Mouse (Mus musculus): ENCODE measurements around the gene Adamts7. TPM values are rescaled to one million over a fixed set of nuclear protein-coding genes. Genes with fewer than 3 reads are reported as not detected.

Adamts7 gene
- polyA plus RNA-seq, 1 experiment from 2014 or later = 26.0 TPM

GRCm38 (mm10) chr9:90126260-90127010 lies 36.4 kb upstream of the Adamts7 start:
- ATAC-seq (ENCODE audit: insufficient number of reproducible peaks, insufficient read depth, low FRiP score, low TSS enrichment) = no peak

GRCm38 (mm10) chr9:90127146-90127545 lies 35.7 kb upstream of the Adamts7 start:
- ATAC-seq (ENCODE audit: insufficient number of reproducible peaks, insufficient read depth, low FRiP score, low TSS enrichment) = no peak
- H3K27me3 ChIP-seq = no peaks in the 10 kb centered on the region
- no peak overlapping the region for H3K4me3 ChIP-seq
- H3K27ac ChIP-seq = no peak overlapping the region
- H3K9ac ChIP-seq = 0 out of 2 replicates have a peak overlapping the region, but pooled peaks have one; percentile 10
- H3K36me3 ChIP-seq = no peaks in the 10 kb centered on the region
- WGBS = 71% methylated on average over 6 of the region's 6 CpGs
- peak overlapping the region; percentile 38 for H3K4me2 ChIP-seq (replicated peaks)
- no peaks in the 10 kb centered on the region for H3K9me3 ChIP-seq
- H3K4me1 ChIP-seq = no peaks in the 10 kb centered on the region

More at GRCm38 (mm10) chr9:90126260-90127010, 36.4 kb upstream of the Adamts7 start:
- Histone ChIP-seq H3K36me3 (no peaks in the 10 kb centered on the region), H3K4me1 (no peaks in the 10 kb centered on the region), H3K27ac (no peak overlapping the region), H3K9me3 (no peaks in the 10 kb centered on the region), H3K27me3 (no peaks in the 10 kb centered on the region), H3K4me2 (replicated peaks) (peak overlapping the region; percentile 38), H3K9ac (0 out of 2 replicates have a peak overlapping the region, but pooled peaks have one; percentile 10), H3K4me3 (peak overlapping the region; percentile 18)
- 2% methylated on average over 30 of the region's 30 CpGs for WGBS

- H3K27me3 ChIP-seq = no peaks in the 10 kb centered on the region
- H3K27ac ChIP-seq = no peak overlapping the region
- no peaks in the 10 kb centered on the region for H3K4me1 ChIP-seq
- H3K4me2 ChIP-seq (replicated peaks) = no peak overlapping the region
- 80% methylated on average over 6 of the region's 6 CpGs for WGBS
- H3K9ac ChIP-seq = no peak overlapping the region
- ATAC-seq (ENCODE audit: insufficient number of reproducible peaks, insufficient read depth, low FRiP score, low TSS enrichment) = no peak
- H3K4me3 ChIP-seq = no peak overlapping the region
- H3K9me3 ChIP-seq = no peaks in the 10 kb centered on the region
- no peaks in the 10 kb centered on the region for H3K36me3 ChIP-seq
Measured at GRCm38 (mm10) chr9:90128636-90129201, 34.1 kb upstream of the Adamts7 start.

GRCm38 (mm10) chr9:90133562-90134355 lies 29.1 kb upstream of the Adamts7 start:
- WGBS = 63% methylated on average over 7 of the region's 7 CpGs
- no peaks in the 10 kb centered on the region for H3K27me3 ChIP-seq
- no peak overlapping the region for H3K9ac ChIP-seq
- H3K36me3 ChIP-seq = no peaks in the 10 kb centered on the region
- no peak for ATAC-seq (ENCODE audit: insufficient number of reproducible peaks, insufficient read depth, low FRiP score, low TSS enrichment)
- H3K4me1 ChIP-seq = no peaks in the 10 kb centered on the region
- no peak overlapping the region for H3K4me2 ChIP-seq (replicated peaks)
- no peak overlapping the region for H3K4me3 ChIP-seq
- H3K27ac ChIP-seq = no peak overlapping the region
- no peaks in the 10 kb centered on the region for H3K9me3 ChIP-seq

GRCm38 (mm10) chr9:90135466-90135865 lies 27.4 kb upstream of the Adamts7 start:
- Histone ChIP-seq H3K4me2 (replicated peaks) (no peak overlapping the region), H3K4me1 (no peaks in the 10 kb centered on the region), H3K27me3 (no peaks in the 10 kb centered on the region), H3K4me3 (no peak overlapping the region), H3K36me3 (no peaks in the 10 kb centered on the region), H3K9ac (no peak overlapping the region), H3K9me3 (no peaks in the 10 kb centered on the region), H3K27ac (no peak overlapping the region)
- no peak for ATAC-seq (ENCODE audit: insufficient number of reproducible peaks, insufficient read depth, low FRiP score, low TSS enrichment)
- WGBS = 77% methylated on average over 8 of the region's 8 CpGs

GRCm38 (mm10) chr9:90135963-90136677 lies 26.7 kb upstream of the Adamts7 start:
- 73% methylated on average over 9 of the region's 9 CpGs for WGBS

GRCm38 (mm10) chr9:90136678-90136965 lies 26.2 kb upstream of the Adamts7 start:
- Histone ChIP-seq H3K27ac (no peak overlapping the region), H3K36me3 (no peaks in the 10 kb centered on the region), H3K4me3 (no peak overlapping the region), H3K4me1 (no peaks in the 10 kb centered on the region), H3K4me2 (replicated peaks) (no peak overlapping the region), H3K9me3 (no peaks in the 10 kb centered on the region), H3K27me3 (no peaks in the 10 kb centered on the region), H3K9ac (no peak overlapping the region)
- no peak for ATAC-seq (ENCODE audit: insufficient number of reproducible peaks, insufficient read depth, low FRiP score, low TSS enrichment)
- 86% methylated on average over 1 of the region's 1 CpGs for WGBS

More at GRCm38 (mm10) chr9:90135963-90136677, 26.7 kb upstream of the Adamts7 start:
- Histone ChIP-seq H3K4me3 (no peak overlapping the region), H3K4me2 (replicated peaks) (no peak overlapping the region), H3K9me3 (no peaks in the 10 kb centered on the region), H3K9ac (no peak overlapping the region), H3K36me3 (no peaks in the 10 kb centered on the region), H3K27ac (no peak overlapping the region), H3K27me3 (no peaks in the 10 kb centered on the region), H3K4me1 (no peaks in the 10 kb centered on the region)
- no peak for ATAC-seq (ENCODE audit: insufficient number of reproducible peaks, insufficient read depth, low FRiP score, low TSS enrichment)

- Histone ChIP-seq H3K4me1 (no peaks in the 10 kb centered on the region), H3K9me3 (no peaks in the 10 kb centered on the region), H3K4me2 (replicated peaks) (no peak overlapping the region), H3K4me3 (no peak overlapping the region), H3K27ac (no peak overlapping the region), H3K9ac (no peak overlapping the region), H3K27me3 (no peaks in the 10 kb centered on the region), H3K36me3 (no peaks in the 10 kb centered on the region)
- 39% methylated on average over 2 of the region's 2 CpGs for WGBS
- no peak for ATAC-seq (ENCODE audit: insufficient number of reproducible peaks, insufficient read depth, low FRiP score, low TSS enrichment)
Measured at GRCm38 (mm10) chr9:90145788-90146187, 17.1 kb upstream of the Adamts7 start.

- H3K27ac ChIP-seq = no peak overlapping the region
- no peak overlapping the region for H3K9ac ChIP-seq
- H3K9me3 ChIP-seq = no peaks in the 10 kb centered on the region
- no peak overlapping the region for H3K4me3 ChIP-seq
- no peaks in the 10 kb centered on the region for H3K27me3 ChIP-seq
- WGBS = 68% methylated on average over 5 of the region's 5 CpGs
- H3K36me3 ChIP-seq = no peaks in the 10 kb centered on the region
- H3K4me1 ChIP-seq = no peaks in the 10 kb centered on the region
- ATAC-seq (ENCODE audit: insufficient number of reproducible peaks, insufficient read depth, low FRiP score, low TSS enrichment) = no peak
- H3K4me2 ChIP-seq (replicated peaks) = no peak overlapping the region
Measured at GRCm38 (mm10) chr9:90146869-90147268, 16.0 kb upstream of the Adamts7 start.

GRCm38 (mm10) chr9:90162243-90162925 lies 485 bp upstream of the Adamts7 start:
- H3K4me1 ChIP-seq = peaks cover 11% of the 10 kb centered on the region; the same call in 1 of the 2 replicates
- no peaks in the 10 kb centered on the region for H3K27me3 ChIP-seq
- H3K36me3 ChIP-seq = no peaks in the 10 kb centered on the region
- H3K27ac ChIP-seq = peak overlapping the region; percentile 70; the same call in 1 of the 2 replicates
- no peaks in the 10 kb centered on the region for H3K9me3 ChIP-seq
- H3K4me3 ChIP-seq = peak overlapping the region; percentile 81
- 15% methylated on average over 16 of the region's 29 CpGs for WGBS
- peak overlapping the region; percentile 86 for H3K4me2 ChIP-seq (replicated peaks)
- ATAC-seq (ENCODE audit: insufficient number of reproducible peaks, insufficient read depth, low FRiP score, low TSS enrichment) = peak; percentile 80; the same call in 1 of the 2 replicates
- H3K9ac ChIP-seq = peak overlapping the region; percentile 82

- peak; percentile 18; the same call in 1 of the 2 replicates for ATAC-seq (ENCODE audit: insufficient number of reproducible peaks, insufficient read depth, low FRiP score, low TSS enrichment)
- peak overlapping the region; percentile 81 for H3K4me3 ChIP-seq
- no peaks in the 10 kb centered on the region for H3K27me3 ChIP-seq
- H3K4me1 ChIP-seq = peaks cover 11% of the 10 kb centered on the region; the same call in 1 of the 2 replicates
- H3K27ac ChIP-seq = peak overlapping the region; percentile 70; the same call in 1 of the 2 replicates
- under 1% methylated on average over 18 of the region's 18 CpGs for WGBS
- H3K4me2 ChIP-seq (replicated peaks) = peak overlapping the region; percentile 86
- no peaks in the 10 kb centered on the region for H3K9me3 ChIP-seq
- no peaks in the 10 kb centered on the region for H3K36me3 ChIP-seq
- peak overlapping the region; percentile 82 for H3K9ac ChIP-seq
Measured at GRCm38 (mm10) chr9:90163749-90164095, 853 bp downstream of the Adamts7 start.
